Mouse (Mus musculus) embryonic fibroblast, embryonic 13.5 days (primary cell): ENCODE data around the gene Arid1b.

ENCODE experiments used
- CTCF ChIP-seq: IDR thresholded peaks from 2 replicates; pipeline ENCODE4 v1.5.1; 2011; ENCODE audit warnings: mild to moderate bottlenecking, control low read depth, low read length, moderate library complexity, borderline replicate concordance; ENCODE audit not compliant: insufficient read depth
- POLR2A ChIP-seq: IDR thresholded peaks from 2 replicates; pipeline ENCODE4 v1.6.1; 2011; ENCODE audit warnings: low read depth, mild to moderate bottlenecking, control low read depth, low read length, moderate library complexity

DNA sequence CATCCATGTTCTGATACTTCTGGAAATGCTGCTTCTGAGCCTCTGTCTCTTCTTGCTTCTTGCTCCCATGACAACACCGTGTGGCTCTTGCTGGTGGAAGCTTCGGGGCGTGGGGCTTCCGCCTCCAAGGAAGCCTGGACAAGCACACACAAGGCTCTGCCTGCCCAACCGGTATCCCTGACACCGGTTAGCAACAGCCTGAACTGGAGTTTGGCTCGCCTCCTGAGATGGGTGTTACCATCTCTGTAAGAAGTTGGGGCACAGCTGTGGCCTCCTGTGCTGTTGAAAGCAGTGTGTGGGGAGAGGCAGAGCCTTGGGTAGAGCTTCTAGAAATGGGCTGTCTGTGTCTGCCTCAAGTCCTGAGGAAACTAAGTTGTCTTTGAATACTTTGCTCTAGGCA is 340.4 kb downstream of the Arid1b start:
- TF ChIP-seq CTCF (no peak), POLR2A (no peak)
